Mouse (Mus musculus): Measurements from ENCODE around the gene Cdip1.
"Not testable (repeated sequence)": the region's sequence is repeated elsewhere in the genome, so short reads cannot be mapped to it uniquely, and the experiment has no call there.

The Cdip1 gene

DNA sequence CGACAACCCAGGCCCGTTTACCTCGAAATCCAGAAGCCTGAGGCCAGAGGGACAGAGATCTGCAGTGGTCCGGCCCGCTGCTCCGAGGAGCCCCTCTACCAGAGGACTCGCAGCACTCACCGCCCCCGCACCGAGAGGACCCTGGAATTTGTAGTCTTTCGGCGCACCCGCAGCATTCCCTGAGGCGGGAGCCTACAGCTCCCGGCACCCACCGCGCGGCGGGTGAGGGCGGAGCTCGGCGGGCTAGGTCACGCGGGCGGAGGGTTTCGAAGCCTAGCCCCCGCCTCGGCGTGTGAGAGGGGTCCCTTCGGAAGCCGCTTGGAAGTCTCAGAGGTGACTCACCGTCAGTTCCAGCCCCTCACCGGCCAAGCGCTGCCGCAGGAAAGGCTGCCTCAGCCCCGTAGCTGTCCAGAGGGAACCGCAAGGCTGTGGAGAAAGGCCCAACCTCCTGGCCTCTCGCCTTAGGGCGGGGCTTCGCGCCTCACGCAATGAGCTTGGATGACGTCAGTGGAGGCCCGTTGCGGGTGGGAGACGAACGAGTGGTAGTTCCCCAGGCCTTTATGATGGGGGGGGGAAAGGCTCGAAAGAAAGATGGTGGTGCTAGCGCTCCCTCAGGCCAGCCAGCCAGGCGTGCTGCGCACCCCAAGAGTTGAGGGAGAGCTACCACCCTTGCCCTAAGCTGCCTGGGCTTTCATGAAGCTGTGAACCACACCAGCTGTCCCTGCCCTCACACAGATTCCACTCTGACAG, at the start of gene Cdip1:
TSS of gene Cdip1 (minus strand) at position 483 of the 750 bp plus-strand sequence.
- peak; percentile 87 for DNase-seq (ENCODE audit: low read depth, low spot score)

DNA sequence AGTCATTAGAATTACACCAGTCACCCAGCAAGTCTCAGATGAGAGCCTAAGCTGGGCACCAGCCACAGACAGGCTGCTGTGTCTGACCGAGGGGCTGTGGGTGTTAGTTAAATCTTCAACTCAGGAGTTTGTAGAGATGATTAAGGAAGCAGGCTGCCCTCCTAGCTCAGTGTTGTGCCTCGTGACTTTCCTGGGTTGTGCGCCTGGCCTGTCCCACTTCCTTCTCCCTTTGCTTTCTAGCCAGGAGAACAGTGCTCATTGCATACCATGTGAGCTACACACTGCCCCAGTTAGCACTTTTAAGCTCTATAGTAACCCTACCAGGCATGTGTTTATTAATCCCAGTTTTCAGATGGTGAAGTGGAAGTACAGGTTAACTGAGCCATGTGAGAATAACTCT, 49.5 kb upstream of the Cdip1 start:
- no peak for DNase-seq (ENCODE audit: low read depth, low spot score)

DNA sequence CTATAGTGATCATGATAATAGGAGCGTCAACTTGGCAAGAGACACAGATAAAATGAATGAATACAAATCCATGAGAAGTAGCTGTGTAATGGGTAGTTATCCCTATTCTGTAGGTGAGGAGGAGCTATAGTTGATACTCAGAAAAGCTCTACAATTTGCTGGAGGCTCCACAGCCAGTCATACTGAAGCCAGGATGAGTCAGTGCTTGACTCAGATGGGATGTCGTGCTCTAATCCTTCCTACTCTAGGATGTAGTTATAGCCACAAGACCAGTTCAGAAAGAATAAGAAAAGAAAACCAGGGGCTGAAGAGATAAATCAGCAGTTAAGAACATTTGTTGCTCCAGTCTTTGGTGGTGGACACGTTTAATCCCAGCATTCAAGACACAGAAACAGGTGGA, 47.5 kb upstream of the Cdip1 start:
- DNase-seq (ENCODE audit: low read depth, low spot score) = no peak

DNA sequence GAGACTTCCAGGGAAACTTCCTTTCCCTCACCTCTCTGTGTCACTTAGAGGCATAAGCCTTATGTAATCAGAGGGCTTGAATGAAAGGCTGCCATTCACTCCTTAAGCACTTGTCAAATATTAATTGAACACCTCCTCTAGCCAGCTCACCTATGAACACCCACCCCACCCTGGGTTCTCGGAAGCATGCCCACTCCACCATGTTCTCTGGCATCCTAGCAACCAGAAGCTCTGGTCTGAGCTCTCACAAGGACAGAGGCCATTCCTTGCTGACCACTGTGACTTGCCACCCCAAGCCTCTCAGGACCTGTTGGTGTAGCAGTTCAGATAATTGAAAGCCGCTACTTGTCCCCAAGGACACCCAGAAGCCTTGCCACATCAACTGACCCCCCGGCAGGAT, 45.1 kb upstream of the Cdip1 start, which contains the start of gene 4930562C15Rik:
TSS of gene 4930562C15Rik (plus strand) at position 226 of the 400 bp plus-strand sequence.
- DNase-seq (ENCODE audit: low read depth, low spot score) = no peak

DNA sequence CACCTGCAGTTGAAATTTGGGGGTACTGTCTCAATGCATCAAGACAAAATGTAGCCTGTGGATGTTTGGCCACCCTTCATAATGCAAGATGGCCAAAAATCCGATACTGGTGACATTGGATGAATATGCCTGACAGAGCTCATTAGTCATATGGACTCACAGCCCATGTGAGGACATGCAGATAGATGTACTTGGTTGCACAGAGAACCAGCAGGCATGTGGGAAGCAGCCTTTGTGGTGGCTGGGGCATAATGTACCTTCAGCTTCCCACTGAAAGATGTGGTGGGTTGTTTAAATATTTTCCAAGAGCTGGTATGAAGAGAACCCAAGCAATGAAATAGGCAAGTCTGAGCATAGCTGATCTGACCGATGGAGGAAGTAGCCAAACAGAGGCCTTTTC, 43.8 kb upstream of the Cdip1 start:
- DNase-seq (ENCODE audit: low read depth, low spot score) = no peak

DNA sequence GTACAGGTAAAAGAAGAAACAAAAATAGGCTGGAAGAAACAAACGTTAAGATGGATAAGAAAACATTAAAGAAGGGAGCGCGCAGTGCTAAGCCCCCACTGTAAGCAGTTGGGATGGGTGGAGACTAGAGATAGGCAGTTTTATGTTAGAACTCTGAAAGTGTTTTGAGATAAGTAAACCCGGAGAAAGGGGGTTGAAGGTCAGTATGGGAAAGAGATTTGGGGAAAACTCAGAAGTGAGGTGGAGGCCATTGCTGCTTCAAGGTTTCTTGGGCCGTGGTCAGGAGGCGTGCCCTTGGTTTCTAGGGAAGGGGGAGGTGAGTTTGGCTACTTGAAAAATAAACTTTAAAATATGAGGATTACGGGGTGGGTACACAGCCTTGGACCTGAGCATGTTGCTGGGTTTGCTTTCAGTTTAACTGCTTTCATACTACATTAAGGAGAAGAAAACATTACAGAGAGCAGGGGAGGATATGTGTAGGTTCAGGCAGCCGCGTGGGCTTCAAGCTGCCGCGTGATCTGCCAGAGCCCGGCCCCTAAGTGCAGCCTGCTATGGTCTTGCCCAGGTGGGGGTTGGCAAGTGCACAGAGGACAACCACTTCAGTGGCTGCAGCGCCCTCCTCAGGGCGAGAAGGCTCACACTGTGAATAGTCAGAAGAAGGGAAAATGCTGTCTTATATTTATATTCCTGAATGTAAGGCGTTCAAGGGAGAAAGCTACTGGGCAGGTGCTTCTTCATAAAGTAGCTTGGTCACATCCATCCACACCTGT, 41.7 kb upstream of the Cdip1 start:
- DNase-seq (ENCODE audit: low read depth, low spot score) = no peak

DNA sequence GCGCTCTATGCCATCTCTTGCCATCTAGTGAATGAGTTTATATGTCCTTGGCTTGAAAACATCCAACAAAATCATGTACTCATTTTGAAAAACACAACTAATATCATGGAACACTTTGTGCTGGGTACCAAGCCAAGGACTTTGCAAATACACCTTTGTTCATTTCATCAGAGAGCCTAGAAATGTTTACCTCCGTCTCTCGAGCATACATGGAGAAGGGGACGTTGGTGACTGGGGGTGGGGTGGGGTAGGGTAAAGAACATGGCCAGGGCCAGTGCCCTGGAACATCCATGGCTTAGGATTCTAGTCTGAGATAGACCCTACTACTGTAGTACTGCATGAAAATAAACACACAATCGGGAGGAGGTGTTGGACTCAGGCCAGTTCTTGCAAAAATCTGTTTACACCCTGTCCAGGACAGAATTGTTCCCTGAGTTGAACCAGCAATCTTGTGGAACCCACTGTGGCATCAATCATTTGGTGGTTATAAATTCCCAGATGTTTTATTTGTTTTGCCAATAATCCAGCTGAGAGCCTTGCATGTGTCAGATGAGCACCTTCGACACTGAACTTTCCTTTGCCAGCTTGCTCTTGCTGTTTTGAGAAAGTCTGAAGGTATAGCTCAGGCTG, 39.3 kb upstream of the Cdip1 start:
- DNase-seq (ENCODE audit: low read depth, low spot score) = no peak

DNA sequence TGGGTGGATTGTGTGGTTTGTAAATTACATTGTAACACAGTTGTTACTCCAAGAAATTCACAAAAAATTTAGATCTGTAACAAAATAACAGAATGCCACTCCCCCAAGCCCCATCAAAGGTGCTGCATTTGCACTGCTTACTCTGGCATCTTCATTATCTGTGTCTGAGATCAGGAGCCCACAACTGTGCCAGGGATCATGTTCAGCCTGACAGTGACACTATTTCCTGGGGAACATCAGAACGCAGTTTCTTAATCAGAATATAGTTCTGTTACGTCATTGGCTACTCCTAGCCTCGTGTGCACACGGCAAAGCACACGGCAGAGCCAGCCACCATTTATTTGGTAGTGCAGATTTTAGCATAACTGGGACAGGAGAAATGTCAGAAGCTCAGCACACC, 37.5 kb upstream of the Cdip1 start:
- DNase-seq (ENCODE audit: low read depth, low spot score) = no peak

DNA sequence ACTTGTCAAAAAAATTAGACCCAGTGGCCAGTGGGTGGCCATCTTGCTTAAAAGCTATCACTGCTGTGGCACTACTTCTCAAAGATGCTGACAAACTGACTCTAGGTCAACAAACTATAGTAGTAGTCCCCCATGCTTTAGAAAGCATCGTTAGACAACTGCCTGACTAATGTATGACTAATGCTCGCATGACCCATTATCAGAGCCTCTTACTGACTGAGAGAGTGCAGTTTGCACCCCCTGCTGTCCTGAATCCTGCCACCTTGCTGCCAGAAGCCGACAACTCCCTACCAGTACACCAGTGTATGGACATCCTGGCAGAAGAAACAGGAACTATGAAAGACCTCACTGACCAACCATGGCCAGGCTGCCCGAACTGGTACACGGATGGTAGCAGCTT, 34.4 kb upstream of the Cdip1 start:
- not testable (repeated sequence) for DNase-seq (ENCODE audit: low read depth, low spot score)

DNA sequence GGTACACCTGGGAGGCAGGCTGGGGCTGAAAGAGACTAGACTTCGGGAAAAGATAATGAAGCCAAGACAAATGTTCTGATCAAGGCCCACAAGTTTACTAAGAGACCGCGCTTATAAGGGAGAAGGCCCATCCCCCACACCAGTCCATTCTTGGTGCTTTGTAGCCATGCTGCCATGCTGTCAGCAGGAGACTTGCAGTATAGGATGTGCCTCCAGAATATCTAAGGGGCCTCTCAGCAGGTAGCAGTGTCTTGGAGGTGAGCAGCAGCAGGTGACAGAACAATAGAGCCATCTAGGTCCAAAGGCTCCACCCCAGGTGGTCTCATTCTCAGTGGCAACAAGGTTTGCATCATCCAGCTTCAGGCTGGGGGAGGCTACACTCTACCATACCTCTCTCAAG, 28.3 kb upstream of the Cdip1 start:
- no peak for DNase-seq (ENCODE audit: low read depth, low spot score)

DNA sequence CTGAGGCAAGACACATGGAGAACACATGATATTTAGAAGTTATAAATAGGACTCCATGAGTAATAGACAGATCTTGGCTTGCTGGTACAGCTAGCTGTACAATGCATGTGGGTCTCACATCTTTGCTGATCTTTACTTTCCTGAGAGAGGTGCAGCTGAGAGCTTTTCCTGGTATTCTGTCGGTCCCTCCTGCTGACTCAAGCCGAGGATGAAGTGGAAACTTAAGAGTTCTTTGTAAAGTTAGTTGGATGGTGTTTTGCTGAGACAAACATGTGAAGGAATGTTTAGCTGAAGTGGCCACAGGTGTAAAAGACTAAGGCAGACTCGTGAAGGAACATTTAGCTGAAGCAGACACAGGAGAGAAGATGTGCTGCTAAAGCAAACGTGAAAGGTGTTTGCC, 6.5 kb upstream of the Cdip1 start:
- no peak for DNase-seq (ENCODE audit: low read depth, low spot score)

DNA sequence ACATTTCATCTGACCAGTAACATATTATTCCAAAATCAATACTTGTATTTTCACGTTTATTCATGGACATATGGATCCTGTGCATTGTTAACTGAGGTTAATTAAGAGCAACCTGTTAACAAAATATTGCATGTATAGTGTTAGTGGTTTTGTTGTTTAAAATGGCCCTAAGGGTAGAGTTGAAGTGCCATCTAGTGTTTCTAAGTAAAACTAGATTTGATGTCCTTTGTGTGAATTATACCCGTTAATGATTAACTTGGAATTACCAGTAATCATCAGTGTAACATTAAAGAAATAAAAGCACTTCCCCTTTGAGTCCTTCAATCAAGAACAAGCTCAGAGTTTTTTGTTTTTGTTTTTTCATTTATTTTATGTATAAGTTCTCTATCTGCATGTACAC, 1.2 kb upstream of the Cdip1 start:
- no peak for DNase-seq (ENCODE audit: low read depth, low spot score)

DNA sequence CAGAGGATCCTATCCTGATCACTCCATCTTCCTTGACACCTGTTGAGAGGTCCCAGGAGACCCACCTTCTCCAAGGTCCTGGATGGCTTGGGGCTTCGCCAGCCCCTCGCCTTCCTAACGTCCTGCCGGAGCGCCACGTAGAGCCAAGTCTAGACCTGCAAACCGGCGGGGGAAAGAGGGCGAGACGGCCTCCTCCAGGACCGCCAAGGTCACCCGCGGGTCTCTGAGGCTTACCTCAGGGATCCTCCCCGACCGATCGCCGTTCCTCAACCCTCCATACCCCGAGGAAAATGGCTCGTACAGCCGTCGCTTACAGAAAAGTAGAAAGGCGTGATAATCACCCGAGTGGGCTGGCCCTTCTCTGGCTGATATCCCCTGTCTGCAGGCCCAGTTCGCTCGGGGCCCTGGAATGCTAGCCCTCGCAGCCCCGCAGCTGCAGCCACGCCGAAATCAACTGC, 752 bp downstream of the Cdip1 start:
- DNase-seq (ENCODE audit: low read depth, low spot score) = no peak

DNA sequence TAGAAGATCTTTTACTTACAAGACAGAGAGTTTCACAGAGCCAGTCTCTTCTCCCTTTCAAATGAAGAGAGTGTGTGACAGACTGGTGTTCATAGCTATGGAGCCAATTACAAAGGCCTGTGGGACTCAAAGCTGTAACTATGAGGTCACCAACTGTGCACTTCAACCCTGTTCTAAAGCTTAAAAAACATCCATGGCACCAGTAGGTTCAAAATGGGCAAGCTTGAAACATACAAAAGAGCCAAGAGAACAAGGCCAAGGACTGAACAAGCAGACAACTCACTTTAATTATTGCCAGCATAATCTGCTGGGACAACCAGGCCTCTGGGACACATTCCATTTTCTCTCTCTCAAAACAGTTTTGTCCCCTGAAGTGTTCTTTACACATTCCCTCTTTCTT, 1.9 kb downstream of the Cdip1 start:
- no peak for DNase-seq (ENCODE audit: low read depth, low spot score)

DNA sequence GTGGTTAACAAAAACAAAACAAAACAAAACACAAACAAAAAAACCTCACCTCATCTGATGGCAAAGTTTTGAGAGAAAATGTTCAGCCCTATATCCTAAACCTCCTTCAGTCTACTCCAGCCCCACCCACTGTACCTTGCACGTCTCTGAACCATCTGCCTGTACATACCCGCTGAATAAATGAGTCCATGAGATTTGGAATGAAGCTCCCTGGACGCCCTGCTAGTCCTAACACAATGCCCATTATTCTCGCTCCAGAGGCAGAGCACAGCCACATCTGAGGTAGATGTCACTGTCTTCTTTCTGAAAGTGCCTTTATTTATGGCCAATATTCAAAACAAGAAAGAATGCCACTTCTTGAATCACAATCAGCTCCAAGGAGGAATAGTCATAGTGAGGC, 4.4 kb downstream of the Cdip1 start:
- DNase-seq (ENCODE audit: low read depth, low spot score) = no peak

DNA sequence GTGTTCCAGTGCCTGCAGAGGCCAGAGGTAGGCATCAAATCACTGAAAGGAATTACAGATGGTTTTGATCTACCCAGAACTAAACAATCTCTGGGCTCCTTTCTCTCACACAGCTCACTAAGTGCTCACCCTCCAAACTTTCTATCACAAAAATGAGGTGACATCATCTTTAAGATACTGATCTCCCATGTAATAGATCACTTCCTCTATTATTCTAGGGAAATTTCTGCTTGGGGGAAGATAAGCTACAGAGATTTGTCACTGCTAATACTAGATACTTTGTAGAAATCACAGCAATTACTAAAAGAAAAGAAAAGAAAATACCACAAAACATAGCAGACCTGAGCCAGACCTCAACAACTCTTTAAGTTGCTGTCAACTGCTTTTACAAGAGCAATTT, 7.6 kb downstream of the Cdip1 start:
- no peak for DNase-seq (ENCODE audit: low read depth, low spot score)

DNA sequence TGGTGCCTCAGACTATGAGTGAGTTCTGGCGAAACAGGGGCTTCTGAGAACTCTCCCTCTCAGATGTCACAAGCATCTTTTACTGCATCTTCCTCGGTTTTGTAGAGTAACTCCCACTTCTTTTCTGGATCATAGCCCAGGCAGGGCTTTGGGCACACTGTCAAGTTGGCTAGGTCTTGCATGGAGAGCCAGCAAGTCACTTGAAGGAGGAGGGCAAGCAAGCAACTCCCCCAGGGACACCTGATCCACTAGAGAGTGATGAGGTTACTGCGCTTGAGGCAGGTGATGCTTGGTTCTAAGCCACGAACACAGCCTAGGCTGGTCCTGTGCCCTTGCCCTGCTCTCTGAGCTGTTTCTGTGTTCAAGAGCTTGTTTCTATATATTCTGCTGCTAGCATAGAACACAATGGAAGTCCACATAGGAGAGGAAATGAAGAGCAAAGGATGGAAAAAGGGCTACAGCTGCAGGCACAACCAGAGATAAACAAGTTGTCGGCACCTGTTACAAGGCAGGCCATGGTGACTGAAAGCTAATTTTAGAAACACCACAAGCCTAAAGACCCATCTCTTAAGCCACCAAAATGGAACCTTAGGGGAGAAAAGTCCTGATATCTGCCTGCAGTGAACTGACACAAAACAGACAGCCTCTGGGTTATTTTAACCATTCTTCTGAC, 8.4 kb downstream of the Cdip1 start:
- no peak for DNase-seq (ENCODE audit: low read depth, low spot score)

DNA sequence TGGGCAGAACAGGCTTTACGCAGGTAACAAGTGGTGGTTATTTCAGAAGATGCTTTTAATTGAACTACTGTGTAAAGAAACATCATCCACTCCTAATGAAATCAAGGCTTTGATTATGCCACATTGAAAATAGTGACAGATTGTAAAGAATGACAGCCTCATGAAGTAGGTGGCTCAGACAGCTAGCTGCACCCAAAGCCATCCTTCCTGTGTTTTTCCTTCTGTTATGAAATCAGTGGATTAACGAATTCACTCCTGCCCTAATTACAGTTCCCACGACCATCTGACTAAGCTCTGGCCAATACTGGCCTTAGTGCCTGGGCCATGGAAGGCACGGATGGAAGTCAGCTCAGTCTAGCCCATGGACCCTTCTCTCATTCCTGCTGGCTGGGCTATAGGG, 11.2 kb downstream of the Cdip1 start:
- DNase-seq (ENCODE audit: low read depth, low spot score) = no peak

DNA sequence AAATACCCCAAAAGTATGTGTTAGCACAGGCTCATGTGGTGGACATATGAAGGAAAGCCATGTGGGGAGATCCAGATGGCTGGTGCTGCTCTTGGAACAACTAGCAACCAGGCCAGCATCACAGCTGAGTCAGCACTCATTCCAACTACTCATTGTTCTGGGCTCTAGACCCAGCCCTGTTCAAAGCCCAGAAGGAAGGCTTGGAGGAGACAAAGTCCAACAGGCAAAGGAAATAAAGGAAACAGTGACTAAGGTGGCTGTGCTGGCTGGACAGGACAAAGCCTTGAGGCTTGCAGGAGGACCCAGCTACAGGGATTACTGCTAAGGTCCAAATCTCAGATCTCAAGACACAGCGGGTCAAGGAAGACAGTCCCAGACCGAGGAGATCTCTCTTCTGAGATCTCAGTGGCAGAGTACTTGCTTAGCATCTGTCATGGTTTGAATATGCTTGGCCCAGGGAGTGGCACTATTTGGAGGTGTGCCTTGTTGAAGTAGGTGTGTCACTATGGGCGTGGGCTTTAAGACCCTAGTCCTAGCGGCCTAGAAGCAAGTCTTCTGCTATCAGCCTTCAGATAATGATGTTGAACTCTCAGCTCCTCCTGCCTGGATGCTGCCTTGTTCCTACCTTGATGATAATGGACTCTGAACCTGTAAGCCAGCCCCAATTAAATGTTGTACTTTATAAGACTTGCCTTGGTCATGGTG, 12.0 kb downstream of the Cdip1 start:
- DNase-seq (ENCODE audit: low read depth, low spot score) = no peak

DNA sequence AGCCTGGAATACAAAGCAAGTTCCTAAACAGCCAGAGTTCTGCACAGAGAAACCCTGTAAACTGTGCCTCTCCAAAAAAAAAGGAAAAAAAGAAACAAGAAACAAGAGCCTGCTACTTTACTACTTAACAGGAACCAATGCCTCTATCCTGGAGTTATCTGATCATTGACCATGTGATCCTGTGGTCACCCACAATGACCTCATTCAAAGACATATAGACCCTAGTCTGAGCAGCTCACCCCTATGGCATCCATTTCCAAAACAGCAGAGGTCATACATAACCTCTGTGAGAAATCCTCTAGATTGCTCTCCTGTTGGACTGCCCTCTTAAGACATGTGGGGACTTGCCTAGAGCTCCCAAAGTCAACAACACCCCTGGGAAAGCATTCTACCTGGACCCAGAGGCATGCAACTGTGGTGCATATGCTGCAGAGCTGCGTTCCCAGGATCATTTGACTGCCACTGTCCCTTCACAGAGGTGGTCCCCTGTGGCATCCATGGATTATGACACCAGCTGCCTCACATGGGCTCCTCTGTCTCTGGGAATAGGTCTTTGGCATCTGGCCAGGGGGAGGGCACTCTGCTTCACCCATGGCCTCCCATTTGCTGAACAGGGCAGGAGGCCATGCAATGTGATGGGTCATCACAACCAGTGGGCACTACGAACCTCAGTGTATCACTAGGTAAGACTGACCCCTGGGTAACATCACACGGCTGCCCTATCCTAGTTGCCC, 12.8 kb downstream of the Cdip1 start:
- DNase-seq (ENCODE audit: low read depth, low spot score) = no peak

All from embryo, embryonic 11.5 days (tissue).